Mouse (Mus musculus): Measurements from ENCODE around the gene Tmem255b.

The Tmem255b gene

GRCm38 (mm10) chr8:13434889-13435288 lies at the start of gene Tmem255b:
Gene Tmem255b, plus strand, starts transcription at chr8:13435189.
- no peak for DNase-seq (ENCODE audit: low spot score in 2 of 2)

GRCm38 (mm10) chr8:13386366-13386765 lies 48.6 kb upstream of the Tmem255b start:
- DNase-seq (ENCODE audit: low spot score in 2 of 2): no peak

- no peak for DNase-seq (ENCODE audit: low spot score in 2 of 2)
Measured at GRCm38 (mm10) chr8:13387728-13388127, 47.3 kb upstream of the Tmem255b start.

- DNase-seq (ENCODE audit: low spot score in 2 of 2): no peak
Measured at GRCm38 (mm10) chr8:13388744-13389143, 46.2 kb upstream of the Tmem255b start.

GRCm38 (mm10) chr8:13393869-13394268 lies 41.1 kb upstream of the Tmem255b start:
- DNase-seq (ENCODE audit: low spot score in 2 of 2): no peak

GRCm38 (mm10) chr8:13396725-13397124 lies 38.3 kb upstream of the Tmem255b start, which contains the start of gene Atp4b:
Gene Atp4b, minus strand, starts transcription at chr8:13396825.
- no peak for DNase-seq (ENCODE audit: low spot score in 2 of 2)

GRCm38 (mm10) chr8:13403517-13403916 lies 31.5 kb upstream of the Tmem255b start:
- no peak for DNase-seq (ENCODE audit: low spot score in 2 of 2)

- DNase-seq (ENCODE audit: low spot score in 2 of 2): no peak
Measured at GRCm38 (mm10) chr8:13404666-13405131, 30.3 kb upstream of the Tmem255b start, which contains the start of gene Grk1. Gene Grk1, plus strand, starts transcription at chr8:13405081.

GRCm38 (mm10) chr8:13406011-13406410 lies 29.0 kb upstream of the Tmem255b start:
- no peak for DNase-seq (ENCODE audit: low spot score in 2 of 2)

- DNase-seq (ENCODE audit: low spot score in 2 of 2): peak in 1 of 2 experiments; percentile 48
Measured at GRCm38 (mm10) chr8:13411597-13411996, 23.4 kb upstream of the Tmem255b start.

GRCm38 (mm10) chr8:13412891-13413558 lies 22.0 kb upstream of the Tmem255b start:
- DNase-seq (ENCODE audit: low spot score in 2 of 2): peak in 1 of 2 experiments; percentile 25

- DNase-seq (ENCODE audit: low spot score in 2 of 2): no peak
Measured at GRCm38 (mm10) chr8:13413823-13414390, 21.1 kb upstream of the Tmem255b start.

GRCm38 (mm10) chr8:13415879-13416278 lies 19.1 kb upstream of the Tmem255b start:
- DNase-seq (ENCODE audit: low spot score in 2 of 2): no peak

GRCm38 (mm10) chr8:13419111-13419639 lies 15.8 kb upstream of the Tmem255b start:
- no peak for DNase-seq (ENCODE audit: low spot score in 2 of 2)

- no peak for DNase-seq (ENCODE audit: low spot score in 2 of 2)
Measured at GRCm38 (mm10) chr8:13420970-13421369, 14.0 kb upstream of the Tmem255b start.

- DNase-seq (ENCODE audit: low spot score in 2 of 2): no peak
Measured at GRCm38 (mm10) chr8:13427351-13427750, 7.6 kb upstream of the Tmem255b start.

- no peak for DNase-seq (ENCODE audit: low spot score in 2 of 2)
Measured at GRCm38 (mm10) chr8:13428156-13428555, 6.8 kb upstream of the Tmem255b start.

- DNase-seq (ENCODE audit: low spot score in 2 of 2): no peak
Measured at GRCm38 (mm10) chr8:13430412-13430811, 4.6 kb upstream of the Tmem255b start.

GRCm38 (mm10) chr8:13430866-13431265 lies 4.1 kb upstream of the Tmem255b start:
- DNase-seq (ENCODE audit: low spot score in 2 of 2): no peak

- no peak for DNase-seq (ENCODE audit: low spot score in 2 of 2)
Measured at GRCm38 (mm10) chr8:13433130-13433529, 1.9 kb upstream of the Tmem255b start.

GRCm38 (mm10) chr8:13436052-13436451 lies 1.1 kb downstream of the Tmem255b start:
- DNase-seq (ENCODE audit: low spot score in 2 of 2): no peak

GRCm38 (mm10) chr8:13437531-13437930 lies 2.5 kb downstream of the Tmem255b start:
- no peak for DNase-seq (ENCODE audit: low spot score in 2 of 2)

GRCm38 (mm10) chr8:13442152-13442551 lies 7.2 kb downstream of the Tmem255b start:
- DNase-seq (ENCODE audit: low spot score in 2 of 2): no peak
